Mouse (Mus musculus) cortical plate, adult 2 months (tissue): ENCODE results near the gene B3gntl1.

ENCODE experiments used
- CTCF ChIP-seq: fragments of 200-500 bp; IDR thresholded peaks from 2 replicates; pipeline ENCODE4 v1.5.1; 2011; ENCODE audit warnings: mild to moderate bottlenecking, control low read depth, low read length; ENCODE audit not compliant: insufficient read depth; ENCODE audit errors: extremely low read depth
- POLR2A ChIP-seq: fragments of 200-500 bp; IDR thresholded peaks from 2 replicates; pipeline ENCODE4 v1.6.1; 2011; ENCODE audit warnings: mild to moderate bottlenecking, low read length, control low read depth; ENCODE audit not compliant: insufficient read depth; ENCODE audit errors: extremely low read depth

DNA sequence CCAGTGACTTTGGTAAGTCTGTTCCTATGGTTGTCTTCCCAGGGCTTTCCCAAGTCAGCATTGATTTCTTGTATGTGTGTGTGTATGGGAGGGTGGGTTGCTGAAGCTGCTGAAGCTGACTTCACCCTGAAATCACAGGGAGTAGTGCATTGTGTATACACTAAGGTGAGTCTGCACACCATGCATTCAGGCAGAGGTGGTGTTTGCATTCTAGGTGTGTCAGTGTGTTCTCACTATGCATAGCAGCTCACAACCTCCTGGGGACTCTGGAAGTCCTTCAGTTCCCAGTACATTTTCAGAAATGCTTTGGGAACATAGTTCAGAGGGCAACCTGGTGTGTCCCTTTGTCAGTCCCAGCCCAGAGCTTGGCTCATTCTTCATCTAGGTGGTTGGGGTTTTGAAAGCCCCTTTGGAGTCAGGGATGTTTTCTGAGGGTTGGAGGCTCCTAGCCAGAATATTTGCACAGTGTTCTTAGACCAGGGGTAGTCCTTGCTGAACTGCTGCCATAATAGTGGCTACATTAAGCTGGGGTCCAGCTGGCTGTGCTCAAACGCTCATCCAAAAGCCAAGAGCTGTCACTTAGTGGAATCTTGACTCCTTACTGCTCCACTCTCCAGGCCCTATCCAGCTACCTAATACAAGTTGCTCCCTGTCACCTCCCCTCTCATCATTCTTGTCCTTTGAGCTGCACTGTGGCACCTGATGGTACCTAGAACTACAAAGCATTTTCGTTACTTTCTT lies 42.0 kb upstream of the B3gntl1 start:
- TF ChIP-seq POLR2A = no peak
- no peak for TF ChIP-seq CTCF
